Mouse (Mus musculus) small intestine, adult 2 months (tissue): ENCODE data around the gene H2-Q7.
A peak's percentile ranks its signal among the peaks of the same experiment; 100 is the strongest.

Experiments
- CTCF ChIP-seq: fragments of 200-500 bp; IDR thresholded peaks from 2 replicates; pipeline ENCODE4 v1.5.1; 2012; ENCODE audit warnings: low read depth, mild to moderate bottlenecking, control low read depth, inconsistent platforms, low read length, moderate library complexity, mixed read lengths; ENCODE audit not compliant: insufficient replicate concordance, insufficient read length; ENCODE audit errors: extremely low read depth
- POLR2A ChIP-seq: fragments of 200-500 bp; IDR thresholded peaks from 2 replicates; pipeline ENCODE4 v1.6.1; 2012; ENCODE audit warnings: low read depth, mild to moderate bottlenecking, control low read depth, inconsistent platforms, low read length, moderate library complexity

- TF ChIP-seq CTCF, result no peak
- TF ChIP-seq POLR2A, result peak; percentile 6; the same call in 1 of the 2 replicates
Measured at GRCm38 (mm10) chr17:35469842-35470751, 31.1 kb downstream of the H2-Q7 start, which contains the start of gene H2-Q10.
